Mouse (Mus musculus): ENCODE measurements at regions not wholly inside any gene's neighbourhood (a gene's known extent, or its start where the extent isn't known, plus 50 kb on each side); places are given as distances from the start of the nearest gene placed in this dataset.

- H3K4me3 ChIP-seq (replicated peaks; ENCODE audit: insufficient read depth, low read depth, low read length), result no peak overlapping the region
- no peak for DNase-seq
- no peaks in the 10 kb centered on the region for H3K4me1 ChIP-seq (ENCODE audit: control insufficient read depth, insufficient read depth, low read length)
- no peaks in the 10 kb centered on the region for H3K27me3 ChIP-seq (ENCODE audit: control insufficient read depth, insufficient read depth, low read length)
- TF ChIP-seq CTCF (IDR thresholded peaks at IDR 0.05; ENCODE audit: borderline replicate concordance, insufficient read depth, low read depth, low read length) (no peak), POLR2A (IDR thresholded peaks at IDR 0.05; ENCODE audit: borderline replicate concordance, insufficient read depth, low read length) (no peak)
- no peak overlapping the region for H3K27ac ChIP-seq (ENCODE audit: insufficient read depth, low read length)
Measured at GRCm38 (mm10) chr15:50472626-50473025, 3412.1 kb upstream of the Gm7489 start.

GRCm38 (mm10) chr15:50498716-50499115, 3386.0 kb upstream of the Gm7489 start:
- H3K4me3 ChIP-seq (replicated peaks; ENCODE audit: insufficient read depth, low read depth, low read length), result no peak overlapping the region
- H3K27ac ChIP-seq (ENCODE audit: insufficient read depth, low read length), result no peak overlapping the region
- H3K4me1 ChIP-seq (ENCODE audit: control insufficient read depth, insufficient read depth, low read length), result no peaks in the 10 kb centered on the region
- no peaks in the 10 kb centered on the region for H3K27me3 ChIP-seq (ENCODE audit: control insufficient read depth, insufficient read depth, low read length)
- WGBS, result 94% methylated on average over 2 of the region's 2 CpGs
- TF ChIP-seq POLR2A (IDR thresholded peaks at IDR 0.05; ENCODE audit: borderline replicate concordance, insufficient read depth, low read length) (no peak), CTCF (IDR thresholded peaks at IDR 0.05; ENCODE audit: borderline replicate concordance, insufficient read depth, low read depth, low read length) (no peak)
- DNase-seq, result no peak

- DNase-seq, result no peak
- 79% methylated on average over 3 of the region's 3 CpGs for WGBS
- H3K27ac ChIP-seq (ENCODE audit: insufficient read depth, low read length), result no peak overlapping the region
- H3K4me3 ChIP-seq (replicated peaks; ENCODE audit: insufficient read depth, low read depth, low read length), result no peak overlapping the region
- no peaks in the 10 kb centered on the region for H3K4me1 ChIP-seq (ENCODE audit: control insufficient read depth, insufficient read depth, low read length)
- no peaks in the 10 kb centered on the region for H3K27me3 ChIP-seq (ENCODE audit: control insufficient read depth, insufficient read depth, low read length)
- no peak for TF ChIP-seq CTCF (IDR thresholded peaks at IDR 0.05; ENCODE audit: borderline replicate concordance, insufficient read depth, low read depth, low read length)
Measured at GRCm38 (mm10) chr15:50507999-50508624, 3376.6 kb upstream of the Gm7489 start.

- Histone ChIP-seq H3K4me1 (ENCODE audit: control insufficient read depth, insufficient read depth, low read length) (no peaks in the 10 kb centered on the region), H3K27me3 (ENCODE audit: control insufficient read depth, insufficient read depth, low read length) (no peaks in the 10 kb centered on the region), H3K27ac (ENCODE audit: insufficient read depth, low read length) (no peak overlapping the region), H3K4me3 (replicated peaks; ENCODE audit: insufficient read depth, low read depth, low read length) (no peak overlapping the region)
- TF ChIP-seq CTCF (IDR thresholded peaks at IDR 0.05; ENCODE audit: borderline replicate concordance, insufficient read depth, low read depth, low read length), result no peak
- DNase-seq, result no peak
- WGBS, result 92% methylated on average over 5 of the region's 5 CpGs
Measured at GRCm38 (mm10) chr15:50513036-50513435, 3371.7 kb upstream of the Gm7489 start.

- Histone ChIP-seq H3K4me3 (replicated peaks; ENCODE audit: insufficient read depth, low read depth, low read length) (no peak overlapping the region), H3K27me3 (ENCODE audit: control insufficient read depth, insufficient read depth, low read length) (no peaks in the 10 kb centered on the region), H3K4me1 (ENCODE audit: control insufficient read depth, insufficient read depth, low read length) (no peaks in the 10 kb centered on the region), H3K27ac (ENCODE audit: insufficient read depth, low read length) (no peak overlapping the region)
- WGBS, result 82% methylated on average over 2 of the region's 2 CpGs
- TF ChIP-seq POLR2A (IDR thresholded peaks at IDR 0.05; ENCODE audit: borderline replicate concordance, insufficient read depth, low read length), result no peak
- no peak for TF ChIP-seq CTCF (IDR thresholded peaks at IDR 0.05; ENCODE audit: borderline replicate concordance, insufficient read depth, low read depth, low read length)
- no peak for DNase-seq
Measured at GRCm38 (mm10) chr15:50524841-50525240, 3359.9 kb upstream of the Gm7489 start.

- Histone ChIP-seq H3K4me1 (ENCODE audit: control insufficient read depth, insufficient read depth, low read length) (no peaks in the 10 kb centered on the region), H3K4me3 (replicated peaks; ENCODE audit: insufficient read depth, low read depth, low read length) (no peak overlapping the region), H3K27me3 (ENCODE audit: control insufficient read depth, insufficient read depth, low read length) (no peaks in the 10 kb centered on the region), H3K27ac (ENCODE audit: insufficient read depth, low read length) (no peak overlapping the region)
- 100% methylated on average over 1 of the region's 1 CpGs for WGBS
- TF ChIP-seq CTCF (IDR thresholded peaks at IDR 0.05; ENCODE audit: borderline replicate concordance, insufficient read depth, low read depth, low read length), result no peak
- TF ChIP-seq POLR2A (IDR thresholded peaks at IDR 0.05; ENCODE audit: borderline replicate concordance, insufficient read depth, low read length), result no peak
- no peak for DNase-seq
Measured at GRCm38 (mm10) chr15:50534490-50534889, 3350.2 kb upstream of the Gm7489 start.

- Histone ChIP-seq H3K4me1 (ENCODE audit: control insufficient read depth, insufficient read depth, low read length) (no peaks in the 10 kb centered on the region), H3K27ac (ENCODE audit: insufficient read depth, low read length) (no peak overlapping the region), H3K27me3 (ENCODE audit: control insufficient read depth, insufficient read depth, low read length) (no peaks in the 10 kb centered on the region), H3K4me3 (replicated peaks; ENCODE audit: insufficient read depth, low read depth, low read length) (no peak overlapping the region)
- WGBS, result 48% methylated on average over 3 of the region's 3 CpGs
- TF ChIP-seq POLR2A (IDR thresholded peaks at IDR 0.05; ENCODE audit: borderline replicate concordance, insufficient read depth, low read length) (no peak), CTCF (IDR thresholded peaks at IDR 0.05; ENCODE audit: borderline replicate concordance, insufficient read depth, low read depth, low read length) (no peak)
- no peak for DNase-seq
Measured at GRCm38 (mm10) chr15:50563611-50564010, 3321.1 kb upstream of the Gm7489 start.

GRCm38 (mm10) chr15:50580811-50581210, 3303.9 kb upstream of the Gm7489 start:
- no peaks in the 10 kb centered on the region; the same call in 1 of the 2 replicates for H3K27me3 ChIP-seq (ENCODE audit: control insufficient read depth, insufficient read depth, low read length)
- DNase-seq, result no peak
- H3K4me1 ChIP-seq (ENCODE audit: control insufficient read depth, insufficient read depth, low read length), result no peaks in the 10 kb centered on the region
- H3K4me3 ChIP-seq (replicated peaks; ENCODE audit: insufficient read depth, low read depth, low read length), result no peak overlapping the region
- WGBS, result 92% methylated on average over 5 of the region's 5 CpGs
- no peak overlapping the region for H3K27ac ChIP-seq (ENCODE audit: insufficient read depth, low read length)
- TF ChIP-seq CTCF (IDR thresholded peaks at IDR 0.05; ENCODE audit: borderline replicate concordance, insufficient read depth, low read depth, low read length) (no peak), POLR2A (IDR thresholded peaks at IDR 0.05; ENCODE audit: borderline replicate concordance, insufficient read depth, low read length) (no peak)

All from cerebellum, adult 2 months (tissue).